Mouse (Mus musculus): ENCODE measurements at regions not wholly inside any gene's neighbourhood (a gene's known extent, or its start where the extent isn't known, plus 50 kb on each side); places are given as distances from the start of the nearest gene placed in this dataset.

DNA sequence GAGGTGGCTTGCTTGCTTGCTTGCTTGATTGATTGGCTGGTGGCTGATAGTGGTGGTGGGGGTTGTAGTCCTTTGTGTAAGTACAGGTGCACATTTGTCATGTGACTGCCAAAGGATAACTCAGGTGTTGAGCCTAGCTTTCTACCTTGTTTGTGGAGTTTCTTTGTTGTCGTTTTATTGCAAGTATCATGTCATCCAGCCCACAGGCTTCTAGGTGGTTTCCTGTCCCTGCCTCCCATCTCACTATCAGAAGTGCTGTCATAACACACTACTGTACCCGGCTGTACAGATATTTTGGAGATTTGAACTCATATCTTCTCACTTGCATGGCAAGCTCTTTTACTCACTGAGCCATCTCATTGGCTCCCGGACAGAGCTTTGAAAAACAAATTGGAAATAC is 186.9 kb downstream of the Cog6 start:
- Histone ChIP-seq H3K4me2 (no peak overlapping the region), H3K4me3 (replicated peaks) (no peak overlapping the region), H3K36me3 (no peaks in the 10 kb centered on the region), H3K27ac (no peak overlapping the region), H3K27me3 (no peaks in the 10 kb centered on the region), H3K9ac (no peak overlapping the region), H3K4me1 (no peaks in the 10 kb centered on the region), H3K9me3 (replicated peaks) (no peaks in the 10 kb centered on the region)
- no peak for ATAC-seq (replicated peaks; ENCODE audit: low FRiP score)
- 87% methylated on average over 3 of the region's 3 CpGs for WGBS

DNA sequence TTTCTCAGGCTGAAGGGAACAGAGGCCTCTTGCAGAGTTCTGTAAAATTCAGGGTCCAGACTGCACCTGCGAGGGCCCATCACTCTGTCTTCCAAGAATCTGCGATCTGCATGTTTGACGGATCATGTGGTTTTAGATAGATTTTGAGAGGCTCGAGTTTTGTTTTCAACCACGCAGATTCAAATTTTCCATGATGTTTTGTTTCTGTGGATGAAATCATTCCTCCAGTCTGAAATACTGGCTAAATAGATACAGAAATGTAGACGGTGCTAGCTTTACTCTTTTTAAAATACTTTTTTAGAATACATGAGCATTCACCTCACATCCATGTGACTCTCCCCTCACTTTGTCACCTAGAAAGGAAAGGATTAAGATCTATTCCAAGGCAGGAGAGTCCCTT is 188.0 kb downstream of the Cog6 start:
- Histone ChIP-seq H3K4me2 (no peak overlapping the region), H3K9ac (no peak overlapping the region), H3K36me3 (no peaks in the 10 kb centered on the region), H3K27me3 (no peaks in the 10 kb centered on the region), H3K4me3 (replicated peaks) (no peak overlapping the region), H3K27ac (no peak overlapping the region), H3K9me3 (replicated peaks) (no peaks in the 10 kb centered on the region), H3K4me1 (no peaks in the 10 kb centered on the region)
- 93% methylated on average over 6 of the region's 6 CpGs for WGBS
- ATAC-seq (replicated peaks; ENCODE audit: low FRiP score), result no peak

DNA sequence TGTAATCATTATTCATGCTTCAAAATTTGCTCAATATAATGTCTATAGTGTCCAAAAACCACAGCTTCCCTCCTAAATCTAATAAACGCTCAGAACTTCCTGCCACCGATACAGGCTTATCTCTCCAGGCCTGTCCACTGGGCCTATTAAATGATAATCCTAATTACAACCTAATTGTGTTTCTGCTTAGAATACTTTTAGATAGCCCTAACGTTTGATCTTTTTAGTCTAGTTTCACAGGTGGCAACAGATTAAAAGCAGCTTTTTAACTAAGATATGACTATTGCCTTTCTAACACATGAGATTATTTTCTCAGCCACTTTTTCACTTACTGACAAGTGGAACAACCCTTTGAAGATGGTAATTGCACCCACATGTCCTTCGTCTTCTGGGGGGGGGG is 188.6 kb downstream of the Cog6 start:
- 54% methylated on average over 4 of the region's 4 CpGs for WGBS

DNA sequence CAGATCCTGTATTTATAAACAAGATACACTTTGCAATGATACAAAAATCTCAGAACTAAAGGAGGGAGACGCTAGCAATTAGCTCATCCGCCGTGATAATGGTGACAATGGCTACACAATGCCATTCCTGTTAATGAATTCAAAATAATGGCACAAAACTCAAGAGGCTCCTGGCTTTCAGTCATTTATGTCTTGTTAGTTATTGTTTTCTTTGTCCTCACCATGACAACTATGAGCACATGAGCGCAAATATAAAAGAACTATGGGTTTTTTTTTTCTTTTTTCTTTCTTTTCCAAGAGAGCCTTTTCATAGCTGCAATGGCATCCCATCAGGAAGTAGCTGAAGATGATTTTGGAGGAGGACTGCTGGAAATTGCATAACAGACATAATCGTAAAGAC is 194.2 kb downstream of the Cog6 start:
- no peaks in the 10 kb centered on the region for H3K36me3 ChIP-seq
- no peaks in the 10 kb centered on the region for H3K4me1 ChIP-seq
- no peaks in the 10 kb centered on the region for H3K9me3 ChIP-seq (replicated peaks)
- H3K27me3 ChIP-seq, result no peaks in the 10 kb centered on the region
- H3K27ac ChIP-seq, result no peak overlapping the region
- ATAC-seq (replicated peaks; ENCODE audit: low FRiP score), result no peak
- no peak overlapping the region for H3K4me3 ChIP-seq (replicated peaks)
- H3K4me2 ChIP-seq, result no peak overlapping the region
- H3K9ac ChIP-seq, result no peak overlapping the region
- WGBS, result 90% methylated on average over 5 of the region's 5 CpGs

More for the DNA sequence above, 188.6 kb downstream of the Cog6 start:
- Histone ChIP-seq H3K4me1 (no peaks in the 10 kb centered on the region), H3K4me3 (replicated peaks) (no peak overlapping the region), H3K27me3 (no peaks in the 10 kb centered on the region), H3K9ac (no peak overlapping the region), H3K9me3 (replicated peaks) (no peaks in the 10 kb centered on the region), H3K36me3 (no peaks in the 10 kb centered on the region), H3K4me2 (no peak overlapping the region), H3K27ac (no peak overlapping the region)
- ATAC-seq (replicated peaks; ENCODE audit: low FRiP score), result no peak

DNA sequence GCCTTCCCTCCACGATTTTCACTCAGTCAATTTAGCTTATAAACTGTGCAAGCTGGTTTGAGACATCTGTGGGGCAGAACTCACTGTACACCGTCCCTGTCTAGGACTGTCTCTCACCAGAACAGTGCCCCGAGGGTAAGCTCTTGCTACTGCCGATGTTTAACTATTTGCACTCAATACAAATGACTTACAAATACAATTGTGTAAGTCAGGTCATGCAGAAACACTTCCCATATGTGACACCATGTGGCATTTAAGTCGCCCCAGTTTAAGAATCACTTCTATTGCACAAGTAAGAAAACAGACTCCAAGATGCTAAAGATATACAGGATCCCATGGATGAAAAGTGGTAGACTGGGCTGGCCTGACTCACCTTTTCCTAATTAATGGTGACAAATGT is 195.6 kb downstream of the Cog6 start:
- Histone ChIP-seq H3K9ac (no peak overlapping the region), H3K4me3 (replicated peaks) (no peak overlapping the region), H3K4me1 (no peaks in the 10 kb centered on the region), H3K27me3 (no peaks in the 10 kb centered on the region), H3K9me3 (replicated peaks) (no peaks in the 10 kb centered on the region), H3K4me2 (no peak overlapping the region), H3K36me3 (no peaks in the 10 kb centered on the region), H3K27ac (no peak overlapping the region)
- WGBS, result 55% methylated on average over 5 of the region's 5 CpGs
- no peak for ATAC-seq (replicated peaks; ENCODE audit: low FRiP score)

DNA sequence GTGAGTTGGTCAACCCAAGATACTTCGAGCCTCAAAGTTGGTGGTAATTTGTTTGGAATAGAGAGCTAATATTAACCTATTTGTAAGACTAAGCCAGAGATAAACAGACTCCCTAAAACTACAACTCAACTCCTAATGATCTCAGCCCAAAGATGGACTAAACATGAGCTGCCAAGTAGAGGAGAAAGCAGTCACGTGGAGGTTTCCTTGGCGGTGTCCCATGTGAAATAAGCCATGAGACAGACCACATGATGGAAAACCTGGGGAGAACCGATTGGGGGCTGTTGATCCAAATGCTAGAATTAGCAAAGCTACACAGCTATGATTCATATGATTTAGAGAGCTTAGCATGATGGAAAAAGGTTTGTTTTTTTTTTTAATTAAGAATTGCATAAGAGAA is 198.6 kb downstream of the Cog6 start:
- Histone ChIP-seq H3K36me3 (no peaks in the 10 kb centered on the region), H3K27ac (no peak overlapping the region), H3K27me3 (no peaks in the 10 kb centered on the region), H3K9ac (no peak overlapping the region), H3K4me3 (replicated peaks) (no peak overlapping the region), H3K4me1 (no peaks in the 10 kb centered on the region), H3K9me3 (replicated peaks) (no peaks in the 10 kb centered on the region), H3K4me2 (no peak overlapping the region)
- ATAC-seq (replicated peaks; ENCODE audit: low FRiP score), result no peak
- WGBS, result 79% methylated on average over 4 of the region's 4 CpGs

DNA sequence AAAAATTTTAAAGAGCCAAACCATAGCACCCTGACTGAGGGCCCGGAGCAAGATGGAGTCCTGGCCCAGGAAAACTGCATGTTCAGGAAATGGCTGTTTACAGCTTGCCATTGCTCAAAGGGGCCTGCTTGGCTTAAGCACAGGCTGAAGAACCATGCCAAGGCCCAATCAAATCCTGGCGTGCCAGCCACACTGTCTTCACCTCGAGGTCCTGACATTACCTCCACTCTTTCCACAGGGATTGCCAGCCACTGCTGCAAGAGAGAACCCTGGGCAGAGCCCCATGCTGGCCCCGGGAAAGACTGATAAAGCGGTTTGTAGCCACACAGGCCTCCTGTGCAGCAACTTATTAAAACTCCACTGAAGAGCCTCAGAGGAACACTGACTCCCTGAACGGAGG is 199.6 kb downstream of the Cog6 start:
- ATAC-seq (replicated peaks; ENCODE audit: low FRiP score), result no peak
- H3K27me3 ChIP-seq, result no peaks in the 10 kb centered on the region
- no peaks in the 10 kb centered on the region for H3K4me1 ChIP-seq
- H3K4me2 ChIP-seq, result no peak overlapping the region
- H3K36me3 ChIP-seq, result no peaks in the 10 kb centered on the region
- whole genome bisulfite sequencing, result 83% methylated on average over 6 of the region's 6 CpGs
- no peak overlapping the region for H3K9ac ChIP-seq
- no peaks in the 10 kb centered on the region for H3K9me3 ChIP-seq (replicated peaks)
- no peak overlapping the region for H3K4me3 ChIP-seq (replicated peaks)
- no peak overlapping the region for H3K27ac ChIP-seq

DNA sequence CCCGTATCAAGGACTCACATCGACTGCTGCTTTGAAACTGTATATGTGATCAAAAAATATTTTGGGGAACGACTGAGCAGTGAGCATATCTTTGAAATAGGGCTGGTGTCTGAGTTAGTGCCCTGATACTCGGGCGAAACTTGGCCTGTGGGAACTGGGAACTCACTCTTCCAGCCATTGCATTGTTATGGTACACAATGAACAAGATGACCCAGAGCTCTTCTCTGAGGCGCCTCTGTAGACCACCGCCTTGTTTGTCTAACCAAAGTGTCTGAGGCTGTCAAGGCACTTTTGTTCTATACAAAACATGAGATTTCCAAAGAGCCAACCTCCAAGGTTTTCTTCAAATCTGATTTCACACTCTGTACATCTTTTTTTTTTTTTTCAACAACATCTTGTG is 201.5 kb downstream of the Cog6 start:
- 83% methylated on average over 7 of the region's 7 CpGs for WGBS
- H3K4me3 ChIP-seq (replicated peaks), result no peak overlapping the region

DNA sequence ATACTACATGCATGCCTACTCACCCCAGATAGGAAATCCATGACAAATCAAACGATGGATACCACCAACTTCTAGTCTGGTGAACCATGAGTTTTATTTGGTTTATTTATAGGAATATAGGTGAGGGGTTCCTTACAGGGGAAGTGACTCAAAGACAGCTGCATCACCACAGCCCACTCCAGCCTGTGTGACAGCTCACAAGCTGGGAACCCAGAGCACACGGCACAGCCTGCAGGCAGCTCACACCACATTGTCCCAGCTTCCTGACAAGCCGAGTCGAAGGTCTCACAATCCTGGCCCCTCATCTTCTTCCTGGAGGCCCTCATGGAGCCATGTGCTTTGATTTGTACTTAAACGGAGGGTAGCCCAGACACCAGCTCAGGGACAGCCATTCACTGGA is 214.7 kb downstream of the Cog6 start:
- Histone ChIP-seq H3K27me3 (no peaks in the 10 kb centered on the region), H3K4me3 (replicated peaks) (no peak overlapping the region), H3K4me1 (no peaks in the 10 kb centered on the region), H3K9me3 (replicated peaks) (no peaks in the 10 kb centered on the region), H3K4me2 (no peak overlapping the region), H3K27ac (no peak overlapping the region), H3K9ac (no peak overlapping the region), H3K36me3 (no peaks in the 10 kb centered on the region)
- WGBS, result 71% methylated on average over 5 of the region's 5 CpGs
- ATAC-seq (replicated peaks; ENCODE audit: low FRiP score), result no peak

More for the DNA sequence above, 201.5 kb downstream of the Cog6 start:
- no peaks in the 10 kb centered on the region for H3K27me3 ChIP-seq
- no peaks in the 10 kb centered on the region for H3K36me3 ChIP-seq
- H3K4me1 ChIP-seq, result no peaks in the 10 kb centered on the region
- no peak for ATAC-seq (replicated peaks; ENCODE audit: low FRiP score)
- H3K9ac ChIP-seq, result no peak overlapping the region
- no peak overlapping the region for H3K27ac ChIP-seq
- no peaks in the 10 kb centered on the region for H3K9me3 ChIP-seq (replicated peaks)
- no peak overlapping the region for H3K4me2 ChIP-seq

DNA sequence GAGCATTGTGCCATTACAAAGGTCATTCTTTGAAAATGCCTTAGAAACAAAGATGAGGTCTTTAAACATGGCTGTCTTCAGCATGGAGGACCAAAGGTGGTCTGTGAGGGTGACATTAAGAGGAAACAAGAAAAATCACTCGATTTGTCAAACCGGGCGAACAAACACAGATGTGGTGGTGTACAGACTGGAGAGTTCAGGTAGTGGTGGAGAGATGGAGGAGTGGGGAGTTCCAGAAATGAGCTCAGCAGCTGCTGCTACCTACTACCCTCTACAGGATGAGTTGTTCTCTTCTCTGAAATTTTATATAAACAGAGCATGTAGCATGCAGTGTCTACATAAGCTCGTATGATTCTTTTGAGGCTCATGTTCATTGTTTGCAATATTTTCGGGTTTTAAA is 215.6 kb downstream of the Cog6 start:
- 89% methylated on average over 5 of the region's 5 CpGs for WGBS
- Histone ChIP-seq H3K4me3 (replicated peaks) (no peak overlapping the region), H3K36me3 (no peaks in the 10 kb centered on the region), H3K9me3 (replicated peaks) (no peaks in the 10 kb centered on the region), H3K27me3 (no peaks in the 10 kb centered on the region), H3K9ac (no peak overlapping the region), H3K4me2 (no peak overlapping the region), H3K4me1 (no peaks in the 10 kb centered on the region), H3K27ac (no peak overlapping the region)
- ATAC-seq (replicated peaks; ENCODE audit: low FRiP score), result no peak

DNA sequence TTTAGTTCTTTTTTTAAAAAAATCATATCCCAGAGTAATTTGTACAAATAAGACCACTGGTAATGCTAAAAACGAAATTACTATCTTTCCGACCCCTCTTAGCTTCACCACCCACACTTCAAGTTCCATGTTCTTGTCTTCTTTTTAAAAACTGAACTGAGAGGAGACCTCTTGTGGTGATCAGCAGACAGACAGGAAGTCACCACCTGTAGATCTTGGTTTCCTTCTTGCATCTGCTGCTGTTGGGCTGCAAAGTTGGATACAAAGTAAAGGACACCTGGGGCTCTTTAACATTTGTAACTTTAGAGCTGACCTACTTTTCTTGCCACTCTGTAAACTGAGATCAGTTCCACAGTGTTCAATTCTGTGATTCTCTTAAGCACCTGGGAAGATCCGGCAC is 216.4 kb downstream of the Cog6 start:
- Histone ChIP-seq H3K27ac (no peak overlapping the region), H3K4me3 (replicated peaks) (no peak overlapping the region), H3K27me3 (no peaks in the 10 kb centered on the region), H3K4me2 (no peak overlapping the region), H3K9me3 (replicated peaks) (no peaks in the 10 kb centered on the region), H3K4me1 (no peaks in the 10 kb centered on the region), H3K36me3 (no peaks in the 10 kb centered on the region), H3K9ac (no peak overlapping the region)
- 88% methylated on average over 3 of the region's 3 CpGs for WGBS
- ATAC-seq (replicated peaks; ENCODE audit: low FRiP score), result no peak

DNA sequence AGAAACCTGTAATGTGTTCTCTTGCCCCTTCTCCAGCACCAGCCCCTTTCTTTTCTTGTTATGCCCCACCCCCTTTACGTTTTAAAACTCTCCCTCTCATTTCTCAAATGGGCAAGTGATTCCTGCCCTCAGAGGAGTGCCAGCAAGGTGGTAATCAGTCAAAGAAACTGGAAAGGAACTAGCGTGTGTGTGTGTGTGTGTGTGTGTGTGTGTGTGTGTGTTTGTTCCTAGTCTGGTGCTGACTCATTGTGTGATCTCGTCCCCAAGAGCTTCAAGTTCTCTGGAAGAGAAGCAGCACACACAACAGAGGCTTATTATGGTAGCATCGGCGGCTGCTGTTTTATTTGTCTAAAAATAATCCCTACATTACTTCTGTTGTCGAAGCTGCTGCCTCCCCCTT is 219.2 kb downstream of the Cog6 start:
- H3K9me3 ChIP-seq (replicated peaks), result no peaks in the 10 kb centered on the region
- no peaks in the 10 kb centered on the region for H3K27me3 ChIP-seq
- no peaks in the 10 kb centered on the region for H3K36me3 ChIP-seq
- no peak overlapping the region for H3K27ac ChIP-seq
- no peak overlapping the region for H3K4me3 ChIP-seq (replicated peaks)
- no peaks in the 10 kb centered on the region for H3K4me1 ChIP-seq
- H3K4me2 ChIP-seq, result no peak overlapping the region
- ATAC-seq (replicated peaks; ENCODE audit: low FRiP score), result no peak
- H3K9ac ChIP-seq, result no peak overlapping the region
- 30% methylated on average over 6 of the region's 6 CpGs for WGBS

DNA sequence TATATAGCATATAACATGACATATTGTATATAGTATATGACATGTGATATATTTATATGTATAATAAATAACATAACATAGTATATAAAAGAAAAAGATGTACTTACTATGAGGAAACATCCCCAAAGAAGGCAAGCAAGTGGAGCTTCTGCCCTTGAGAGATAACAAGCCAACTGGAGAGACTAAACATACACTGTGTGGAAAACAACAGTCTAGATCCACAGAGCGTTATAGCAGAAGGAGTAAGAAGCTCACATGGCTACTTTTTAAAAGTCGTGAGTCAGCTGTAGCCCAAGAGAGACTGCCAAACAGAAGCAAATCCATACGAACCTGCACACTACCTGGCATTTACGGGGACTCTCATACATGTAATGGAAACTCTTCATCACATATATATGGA is 219.9 kb downstream of the Cog6 start:
- H3K4me2 ChIP-seq, result no peak overlapping the region
- no peak overlapping the region for H3K27ac ChIP-seq

More for the DNA sequence above, 219.9 kb downstream of the Cog6 start:
- no peak for ATAC-seq (replicated peaks; ENCODE audit: low FRiP score)
- 92% methylated on average over 4 of the region's 4 CpGs for WGBS
- no peak overlapping the region for H3K9ac ChIP-seq
- H3K4me3 ChIP-seq (replicated peaks), result no peak overlapping the region
- no peaks in the 10 kb centered on the region for H3K9me3 ChIP-seq (replicated peaks)
- no peaks in the 10 kb centered on the region for H3K27me3 ChIP-seq
- H3K4me1 ChIP-seq, result no peaks in the 10 kb centered on the region
- no peaks in the 10 kb centered on the region for H3K36me3 ChIP-seq
